Mouse (Mus musculus) myocyte (in vitro differentiated cells): Measurements from ENCODE around the gene Tnni2.

ENCODE experiments used
- CEBPB ChIP-seq: IDR thresholded peaks from 2 replicates; pipeline ENCODE4 v1.6.1; 2011; ENCODE audit warnings: mild to moderate bottlenecking, moderate library complexity; ENCODE audit not compliant: poor library complexity, insufficient read depth, severe bottlenecking
- E2F4 ChIP-seq: IDR thresholded peaks from one replicate; pipeline ENCODE4 v1.6.1; 2011; ENCODE audit warnings: mild to moderate bottlenecking, control low read depth, moderate library complexity; ENCODE audit not compliant: insufficient read depth
- MYOD1 ChIP-seq, 3 experiments: IDR thresholded peaks; one replicate each; pipeline ENCODE4 v1.6.1; 2011; ENCODE audit warnings: control low read depth in 2 of 3, low read depth in 2 of 3, mild to moderate bottlenecking in 2 of 3, moderate library complexity in 1 of 3; ENCODE audit not compliant: insufficient read length in 2 of 3, control insufficient read depth in 1 of 3
- MYOG ChIP-seq, 3 experiments: IDR thresholded peaks; one replicate each; pipeline ENCODE4 v1.6.1; 2011; ENCODE audit warnings: control low read depth in 2 of 3, low read depth in 2 of 3, mild to moderate bottlenecking in 2 of 3; ENCODE audit not compliant: insufficient read length in 2 of 3, control insufficient read depth in 1 of 3, insufficient read depth in 1 of 3
- POLR2A ChIP-seq: IDR thresholded peaks from one replicate; pipeline ENCODE4 v1.6.1; 2011; ENCODE audit warnings: low read depth, mild to moderate bottlenecking, control low read depth, moderate library complexity; ENCODE audit not compliant: insufficient read length
- POLR2AphosphoS2 ChIP-seq: IDR thresholded peaks from one replicate; pipeline ENCODE4 v1.6.1; 2011; ENCODE audit warnings: low read depth, control low read depth; ENCODE audit not compliant: insufficient read length
- REST ChIP-seq: IDR thresholded peaks from one replicate; pipeline ENCODE4 v1.6.1; 2011; ENCODE audit warnings: mild to moderate bottlenecking, control low read depth, moderate library complexity; ENCODE audit not compliant: insufficient read depth, insufficient read length
- TCF12 ChIP-seq: IDR thresholded peaks from one replicate; pipeline ENCODE4 v1.6.1; 2011; ENCODE audit warnings: mild to moderate bottlenecking, control low read depth; ENCODE audit not compliant: poor library complexity, insufficient read depth, severe bottlenecking
- USF1 ChIP-seq: IDR thresholded peaks from one replicate; pipeline ENCODE4 v1.6.1; 2011; ENCODE audit warnings: low read depth, mild to moderate bottlenecking, control low read depth, moderate library complexity

- TF ChIP-seq POLR2A, result no peak
- TF ChIP-seq E2F4, result no peak
- no peak for TF ChIP-seq USF1
- TF ChIP-seq MYOD1 (IDR thresholded peaks at IDR 0.05; ENCODE audit: control insufficient read depth in 1 of 3, insufficient read length in 2 of 3, low read depth in 2 of 3), result no peak
- TF ChIP-seq TCF12, result no peak
- TF ChIP-seq POLR2AphosphoS2, result no peak
- TF ChIP-seq CEBPB, result no peak
- no peak for TF ChIP-seq MYOG (IDR thresholded peaks at IDR 0.05; ENCODE audit: control insufficient read depth in 1 of 3, insufficient read depth in 1 of 3, insufficient read length in 2 of 3, low read depth in 2 of 3)
- no peak for TF ChIP-seq REST
These were observed 47.1 kb upstream of the Tnni2 start for GRCm38 (mm10) chr7:142394261-142395190.
